Mouse (Mus musculus) heart, postnatal 0 days (tissue): Measurements from ENCODE around the gene Gm42517. TPM values are rescaled to one million over a fixed set of nuclear protein-coding genes. Genes with fewer than 3 reads are reported as not detected.

Source experiments
- ATAC-seq: fragments of 200-750 bp; cut with Nextera tagmentation; 2 replicates; pipeline ENCODE4 v1.8.0; 2017; ENCODE audit warnings: low read depth, moderate number of reproducible peaks, moderate library complexity; ENCODE audit not compliant: insufficient read depth
- DNase-seq: peaks from one replicate; pipeline ENCODE4 v3.0.0-alpha.2; 2016; ENCODE audit warnings: low spot score
- H3K27ac ChIP-seq: fragments of 300-500 bp; sonication (generic); 2 replicates; pipeline ENCODE4 v1.5.1; 2014; ENCODE audit warnings: low read depth, mild to moderate bottlenecking
- H3K27me3 ChIP-seq: fragments of 300-500 bp; sonication (generic); 2 replicates; pipeline ENCODE4 v1.6.1; 2014; ENCODE audit warnings: low read length, mixed read lengths; ENCODE audit not compliant: control insufficient read depth, insufficient read depth
- H3K36me3 ChIP-seq: fragments of 300-500 bp; sonication (generic); replicated peaks from 2 replicates; pipeline ENCODE4 v1.6.1; 2014; ENCODE audit warnings: low read length, mixed read lengths; ENCODE audit not compliant: control insufficient read depth, insufficient read depth
- H3K4me1 ChIP-seq: fragments of 300-500 bp; sonication (generic); 2 replicates; pipeline ENCODE4 v1.6.1; 2014; ENCODE audit warnings: antibody characterized with exemption; ENCODE audit not compliant: control insufficient read depth, insufficient read depth
- H3K4me2 ChIP-seq: fragments of 300-500 bp; sonication (generic); 2 replicates; pipeline ENCODE4 v1.6.1; 2014; ENCODE audit warnings: low read depth, mild to moderate bottlenecking, low read length, moderate library complexity
- H3K4me3 ChIP-seq: fragments of 300-500 bp; sonication (generic); 2 replicates; pipeline ENCODE4 v1.5.1; 2014; ENCODE audit warnings: low read depth, low read length
- H3K9ac ChIP-seq: fragments of 300-500 bp; sonication (generic); replicated peaks from 2 replicates; pipeline ENCODE4 v1.6.1; 2014; ENCODE audit warnings: low read depth, low read length, mixed read lengths
- H3K9me3 ChIP-seq: fragments of 300-500 bp; sonication (generic); replicated peaks from 2 replicates; pipeline ENCODE4 v1.6.1; 2016; ENCODE audit warnings: low read length; ENCODE audit not compliant: control insufficient read depth
- CTCF ChIP-seq: IDR thresholded peaks from 2 replicates; pipeline ENCODE4 v1.5.1; 2016; ENCODE audit warnings: antibody characterized with exemption, control low read depth, low read depth
- EP300 ChIP-seq: IDR thresholded peaks from 2 replicates; pipeline ENCODE4 v1.6.1; 2016; ENCODE audit warnings: antibody characterized with exemption, low read depth
- WGBS: fragments of 180-500 bp; shearing (Covaris S2); extraction: QIAGEN DNeasy Blood & Tissue Kit; methylation state at CpG from one replicate; pipeline ENCODE4 v1.1.7; 2014; 5-methylcytosine and 5-hydroxymethylcytosine counted together
- polyA plus RNA-seq: library from polyadenylated mRNA; unstranded; fragments of >200 nt; fragmentation: Nextera tagmentation; extraction: Ambion mirVana; gene quantifications from 2 replicates; pipeline ENCODE4 v1.2.1, GENCODE M21; 2015
- total RNA-seq: library from RNA; depleted of rRNA; stranded (reverse); fragments of >200 nt; gene quantifications from 2 replicates; pipeline ENCODE4 v1.2.3, GENCODE M21; 2014; ENCODE audit warnings: low replicate concordance

Gene Gm42517
- total and polyA plus RNA-seq, 2 experiments from 2014 or later, result not detected

DNA sequence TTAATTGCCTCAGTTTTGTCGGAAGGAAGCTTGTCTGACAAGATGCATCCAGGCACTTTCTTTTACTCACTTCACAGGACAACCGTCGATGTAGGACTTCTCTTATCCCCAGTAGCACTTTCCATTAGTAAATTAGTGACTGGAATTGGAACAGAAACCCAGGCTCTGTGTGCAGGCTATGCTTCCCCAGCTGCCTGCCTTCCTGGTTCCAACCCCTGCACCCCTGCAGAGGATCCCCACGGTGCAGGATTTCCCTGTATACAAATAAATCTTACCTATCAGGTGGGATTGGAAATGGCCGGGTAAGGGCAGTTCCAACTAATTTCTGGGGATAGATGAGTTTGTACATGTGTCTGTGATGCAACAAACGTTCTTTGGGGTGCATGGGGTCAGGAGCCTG, 2.2 kb upstream of the Gm42517 start:
- no peak overlapping the region for H3K27ac ChIP-seq
- H3K4me2 ChIP-seq, result no peak overlapping the region
- no peak overlapping the region for H3K4me3 ChIP-seq
- ATAC-seq, result no peak
- WGBS, result 4% methylated on average over 6 of the region's 6 CpGs
- DNase-seq, result no peak
- H3K9me3 ChIP-seq, result no peaks in the 10 kb centered on the region
- H3K27me3 ChIP-seq, result peaks cover 77% of the 10 kb centered on the region
- TF ChIP-seq EP300 (no peak), CTCF (no peak)
- no peaks in the 10 kb centered on the region for H3K36me3 ChIP-seq
- peaks cover 9% of the 10 kb centered on the region; the same call in 1 of the 2 replicates for H3K4me1 ChIP-seq
- no peak overlapping the region for H3K9ac ChIP-seq

DNA sequence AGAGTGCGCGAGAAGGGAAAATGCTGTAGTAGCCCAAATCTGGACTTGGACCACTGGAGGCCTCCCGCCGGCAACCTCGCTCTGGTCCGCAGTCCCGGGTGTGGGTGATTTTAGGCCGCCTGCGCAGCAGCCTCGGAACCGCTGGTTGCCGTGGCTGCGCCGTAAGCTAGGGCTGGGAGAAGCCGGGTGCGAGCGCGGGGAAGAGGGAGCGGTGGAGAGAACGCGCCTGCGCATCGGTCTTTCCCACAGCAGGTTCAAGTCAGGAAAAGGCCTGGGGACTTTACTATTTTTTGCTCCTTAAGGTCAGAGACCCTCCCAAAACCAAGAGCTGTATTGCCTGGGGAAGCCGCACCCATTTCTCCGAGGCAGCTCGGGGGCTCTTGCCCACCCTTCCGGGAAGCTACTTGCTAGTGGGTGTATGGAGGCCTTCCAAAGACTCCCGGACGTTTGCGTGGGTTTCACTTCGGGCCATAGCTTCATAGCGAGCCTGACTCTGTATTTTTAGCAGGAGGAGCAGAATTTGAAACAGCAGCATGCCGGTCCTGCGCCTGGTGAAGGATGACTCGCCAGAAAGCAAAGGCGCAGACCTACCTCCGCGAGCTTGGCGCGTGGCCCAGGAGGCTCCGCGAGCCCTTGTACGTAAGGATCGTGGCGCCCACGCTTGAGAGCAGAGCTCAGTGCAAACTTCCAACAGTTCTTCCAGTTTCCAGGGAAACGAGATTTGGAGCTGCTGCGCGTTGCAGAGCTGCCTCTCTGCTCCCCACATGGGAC, 1.3 kb upstream of the Gm42517 start:
- Histone ChIP-seq H3K27me3 (peaks cover 86% of the 10 kb centered on the region), H3K4me2 (peak overlapping the region; percentile 82), H3K4me1 (peaks cover 9% of the 10 kb centered on the region; the same call in 1 of the 2 replicates), H3K27ac (no peak overlapping the region), H3K9me3 (no peaks in the 10 kb centered on the region), H3K36me3 (no peaks in the 10 kb centered on the region), H3K9ac (no peak overlapping the region), H3K4me3 (peak overlapping the region; percentile 59)
- ATAC-seq (no peak; the same call in 1 of the 2 replicates), DNase-seq (no peak)
- no peak for TF ChIP-seq EP300
- 1% methylated on average over 49 of the region's 49 CpGs for WGBS

DNA sequence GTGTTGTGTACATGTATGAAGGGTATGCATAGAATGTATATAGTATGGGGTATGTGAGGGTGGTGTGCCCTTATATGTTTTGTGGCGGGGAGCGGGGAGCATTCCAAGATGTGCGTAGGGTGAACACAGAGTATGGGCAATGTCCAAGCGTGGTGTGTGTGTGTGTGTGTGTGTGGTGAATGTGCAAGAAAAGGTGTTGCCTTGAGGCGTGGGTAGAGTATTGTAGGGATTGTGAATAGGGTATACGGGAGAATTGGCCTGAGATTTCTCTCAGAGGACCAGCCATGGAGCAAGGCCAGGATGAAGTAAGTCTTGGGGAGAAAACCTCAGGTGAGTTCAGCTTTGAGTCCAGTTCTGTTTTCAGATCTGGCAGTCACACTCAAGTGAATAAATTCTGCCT, 724 bp upstream of the Gm42517 start:
- Histone ChIP-seq H3K4me3 (peak overlapping the region; percentile 59), H3K4me1 (peaks cover 9% of the 10 kb centered on the region; the same call in 1 of the 2 replicates), H3K4me2 (peak overlapping the region; percentile 93), H3K9me3 (no peaks in the 10 kb centered on the region), H3K27me3 (peaks cover 92% of the 10 kb centered on the region), H3K36me3 (no peaks in the 10 kb centered on the region), H3K27ac (no peak overlapping the region), H3K9ac (no peak overlapping the region)
- 6% methylated on average over 6 of the region's 6 CpGs for WGBS
- ATAC-seq, result no peak
- DNase-seq, result no peak
- TF ChIP-seq EP300 (no peak), CTCF (no peak)

DNA sequence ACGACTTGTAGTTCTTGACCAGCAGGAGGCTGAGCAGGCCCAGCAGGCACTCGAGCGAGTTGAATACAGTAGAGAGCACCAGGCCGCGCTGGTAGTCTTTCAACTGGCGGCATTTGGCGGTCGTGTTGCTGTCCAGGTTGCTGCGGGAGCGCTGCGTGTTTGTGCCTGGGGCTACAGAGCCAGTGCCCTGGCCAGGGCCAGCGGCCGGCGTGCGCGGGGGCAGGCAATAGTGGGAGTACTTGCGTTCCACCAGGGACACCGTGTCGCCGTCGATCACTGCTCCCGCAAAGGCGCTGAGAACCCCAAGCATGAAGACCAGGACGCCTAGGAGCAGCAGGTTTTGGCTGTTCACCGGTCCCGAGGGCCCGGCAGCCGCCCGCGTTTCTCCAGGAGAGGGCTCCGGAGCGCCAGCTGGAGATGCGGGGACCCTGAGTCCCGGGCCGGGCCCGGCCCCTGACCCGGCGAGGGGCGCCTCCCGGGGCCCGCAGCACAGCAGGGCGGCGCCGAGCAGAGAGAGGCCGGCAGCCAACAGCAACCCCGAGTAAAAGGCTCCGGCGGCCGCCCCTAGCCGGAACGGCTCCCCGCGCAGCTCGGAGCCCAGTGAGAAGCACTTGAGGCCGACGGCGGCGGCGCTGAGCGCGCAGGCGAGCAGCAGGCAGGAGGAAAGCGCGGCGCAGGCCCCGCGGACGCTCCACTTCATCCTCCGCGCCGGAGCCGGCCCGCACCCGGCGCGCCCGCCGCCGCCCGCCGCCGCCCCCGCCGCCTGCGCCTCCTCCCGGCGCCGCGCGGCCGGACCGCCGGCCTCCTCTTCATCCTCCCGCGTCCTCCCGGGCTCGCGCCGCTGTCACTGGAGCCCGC, 509 bp downstream of the Gm42517 start:
- WGBS, result under 1% methylated on average over 82 of the region's 100 CpGs

DNA sequence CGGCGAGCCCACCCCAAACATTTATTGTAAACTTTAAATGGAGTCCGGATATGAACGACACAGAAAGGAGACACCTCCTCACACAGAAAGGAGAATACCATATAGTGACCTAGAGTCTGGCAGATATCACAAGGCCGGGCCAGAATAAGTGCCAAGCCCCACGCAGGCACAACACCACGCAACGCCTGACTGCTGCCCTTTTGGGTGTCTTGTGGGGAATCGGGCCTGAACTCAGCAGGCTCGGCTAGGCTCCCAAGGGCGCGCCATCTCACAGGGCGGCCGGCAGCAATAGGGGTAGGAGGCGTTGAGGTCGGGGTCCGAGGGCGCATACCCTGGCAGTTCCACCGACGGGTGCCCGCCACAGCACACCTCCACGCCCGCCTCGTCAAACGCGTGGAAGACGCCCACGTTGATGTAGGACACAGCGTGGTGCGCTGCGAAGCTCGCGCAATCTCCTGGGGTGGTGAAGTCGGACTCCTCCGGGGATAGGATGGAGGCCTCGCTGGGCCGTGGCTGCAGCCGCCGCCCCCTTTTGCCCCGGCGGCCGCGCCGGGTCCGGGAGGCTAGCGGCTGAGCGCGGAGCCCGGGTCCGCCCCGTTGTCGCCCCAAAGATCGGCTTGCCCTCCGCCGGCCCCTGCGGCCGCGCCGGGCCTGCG, 1.3 kb downstream of the Gm42517 start:
- H3K36me3 ChIP-seq, result no peaks in the 10 kb centered on the region
- H3K4me3 ChIP-seq, result peak overlapping the region; percentile 59
- no peak for DNase-seq
- no peak overlapping the region for H3K9ac ChIP-seq
- 0 out of 2 replicates have a peak, but pooled peaks have one; percentile 21 for ATAC-seq
- H3K4me2 ChIP-seq, result peak overlapping the region; percentile 93
- peaks cover 9% of the 10 kb centered on the region; the same call in 1 of the 2 replicates for H3K4me1 ChIP-seq
- no peaks in the 10 kb centered on the region for H3K9me3 ChIP-seq
- no peak overlapping the region for H3K27ac ChIP-seq
- WGBS, result 4% methylated on average over 60 of the region's 60 CpGs
- H3K27me3 ChIP-seq, result peaks cover 86% of the 10 kb centered on the region
- TF ChIP-seq CTCF (no peak), EP300 (no peak)

More for the DNA sequence above, 509 bp downstream of the Gm42517 start:
- Histone ChIP-seq H3K9ac (no peak overlapping the region; the same call in 1 of the 2 replicates), H3K4me3 (peak overlapping the region; percentile 59), H3K4me1 (peaks cover 9% of the 10 kb centered on the region; the same call in 1 of the 2 replicates), H3K4me2 (peak overlapping the region; percentile 93), H3K9me3 (no peaks in the 10 kb centered on the region), H3K27me3 (peaks cover 93% of the 10 kb centered on the region), H3K36me3 (no peaks in the 10 kb centered on the region), H3K27ac (no peak overlapping the region)
- no peak for TF ChIP-seq EP300
- no peak for TF ChIP-seq CTCF
- DNase-seq (peak; percentile 16), ATAC-seq (peak; percentile 34; the same call in 1 of the 2 replicates)
